Mouse (Mus musculus): ENCODE data around the gene Pomt1. TPM values are rescaled to one million over a fixed set of nuclear protein-coding genes. Genes with fewer than 3 reads are reported as not detected.

Pomt1 gene
- total and polyA plus RNA-seq, 3 experiments, result 13.6 to 16.7 (median 16.0) TPM

DNA sequence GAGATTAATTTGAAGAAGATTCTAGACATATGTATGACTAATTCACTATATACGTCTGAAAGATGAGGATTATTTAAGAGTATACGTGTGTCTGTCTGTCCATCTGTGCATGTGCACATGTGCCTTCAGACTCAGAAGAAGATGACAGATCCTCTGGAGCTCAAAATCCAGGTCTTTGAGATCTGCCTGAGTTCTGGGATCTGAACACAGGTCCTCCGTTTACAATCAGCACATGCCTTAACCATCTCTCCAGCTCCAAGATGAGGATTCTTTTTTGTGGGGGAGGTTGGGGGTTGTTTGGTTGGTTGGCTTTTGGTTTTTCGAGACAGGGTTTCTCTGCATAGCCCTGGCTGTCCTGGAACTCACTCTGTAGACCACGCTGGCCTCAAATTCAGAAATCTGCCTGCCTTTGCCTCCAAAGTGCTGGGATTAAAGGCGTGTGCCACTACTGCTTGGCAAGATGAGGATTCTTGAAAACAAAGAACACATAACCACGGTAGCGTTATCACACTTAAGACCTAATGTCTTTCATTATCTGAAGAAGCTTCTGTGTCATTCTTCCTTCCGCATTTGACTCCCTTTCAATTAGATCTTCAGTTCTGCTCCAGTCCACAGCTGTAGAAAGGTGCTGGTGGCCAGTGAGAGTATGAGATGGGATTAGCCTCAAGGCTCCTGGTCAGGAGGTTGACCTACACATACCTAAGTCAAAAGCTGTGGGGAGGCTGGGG is 2.5 kb downstream of the Pomt1 start:
- no peaks in the 10 kb centered on the region for H3K9me3 ChIP-seq (replicated peaks; ENCODE audit: low read length)
- in situ Hi-C loops (cut with MboI; ENCODE audit: low pct_ligation_motif_present, low pct_unique_long_range_greater_than_20kb, low sequenced_read_pairs), result no loop called here
- no peak overlapping the region for H3K27ac ChIP-seq (ENCODE audit: insufficient read depth, low read depth)
- TF ChIP-seq USF1 (IDR thresholded peaks at IDR 0.05; ENCODE audit: low read depth, low read length), result no peak
- no peak for TF ChIP-seq RAD21 (IDR thresholded peaks at IDR 0.05; ENCODE audit: low read depth, low read length)
- TF ChIP-seq SMC3 (IDR thresholded peaks at IDR 0.05; ENCODE audit: low read depth, low read length), result no peak
- no peak for TF ChIP-seq CTCF (conservative IDR thresholded peaks at IDR 0.05 in 1 of 2, IDR thresholded peaks at IDR 0.05 in 1 of 2; ENCODE audit: low read depth in 2 of 2, low read length in 2 of 2)
- no peak for TF ChIP-seq ELF1 (IDR thresholded peaks at IDR 0.05; ENCODE audit: low read depth, low read length)
- TF ChIP-seq GABPA (IDR thresholded peaks at IDR 0.05; ENCODE audit: insufficient replicate concordance, low read depth, low read length), result no peak
- no peak for TF ChIP-seq MYC (IDR thresholded peaks at IDR 0.05; ENCODE audit: low read depth, low read length)
- no peak for TF ChIP-seq RCOR1 (conservative IDR thresholded peaks at IDR 0.05; ENCODE audit: low read depth, low read length)
- no peak for TF ChIP-seq ZMIZ1 (IDR thresholded peaks at IDR 0.05; ENCODE audit: low read depth, low read length)
- TF ChIP-seq SIN3A (IDR thresholded peaks at IDR 0.05; ENCODE audit: low read length), result no peak
- no peak for TF ChIP-seq ZC3H11A (IDR thresholded peaks at IDR 0.05; ENCODE audit: low read depth, low read length)
- TF ChIP-seq CHD1 (IDR thresholded peaks at IDR 0.05; ENCODE audit: low read depth, low read length), result no peak
- no peak for TF ChIP-seq TBP (conservative IDR thresholded peaks at IDR 0.05; ENCODE audit: low read depth, low read length)
- TF ChIP-seq ETS1 (conservative IDR thresholded peaks at IDR 0.05; ENCODE audit: low read depth, low read length), result no peak
- TF ChIP-seq MEF2A (IDR thresholded peaks at IDR 0.05; ENCODE audit: borderline replicate concordance, low read depth, low read length), result no peak
- no peak for TF ChIP-seq HCFC1 (IDR thresholded peaks at IDR 0.05; ENCODE audit: low read depth, low read length)
- no peak for TF ChIP-seq NELFE (IDR thresholded peaks at IDR 0.05; ENCODE audit: low read depth, low read length)
- H3K79me2 ChIP-seq (replicated peaks; ENCODE audit: control insufficient read depth, extremely low read depth, insufficient read depth, poor library complexity, severe bottlenecking), result 0 out of 2 replicates have a peak, but pooled peaks cover 2% of the 10 kb centered on the region
- H3K27me3 ChIP-seq (replicated peaks), result no peaks in the 10 kb centered on the region
- H3K4me2 ChIP-seq (ENCODE audit: insufficient read depth, low read depth, poor library complexity, severe bottlenecking), result no peak overlapping the region
- H3K9ac ChIP-seq (ENCODE audit: insufficient read depth, low read depth), result no peak overlapping the region
- DNase-seq (ENCODE audit: extremely low read depth), result no peak
- dilution Hi-C loops (cut with MboI; ENCODE audit: extremely low pct_ligation_motif_present, extremely low pct_unique_long_range_greater_than_20kb, low sequenced_read_pairs), result no loop called here
- no peak overlapping the region for H3K4me3 ChIP-seq (replicated peaks in 1 of 3; ENCODE audit: low read depth in 2 of 3, low read length in 2 of 3, poor library complexity in 1 of 3)
- peaks cover 4 to 22% of the 10 kb centered on the region in 2 experiments; a peak in 2 of 4 replicates for H3K4me1 ChIP-seq (ENCODE audit: control insufficient read depth in 1 of 2, insufficient read depth in 2 of 2)
- peaks cover 10 to 57% of the 10 kb centered on the region in 2 experiments for H3K36me3 ChIP-seq (replicated peaks in 1 of 2; ENCODE audit: control insufficient read depth in 1 of 2, insufficient read depth in 1 of 2, low read length in 1 of 2)

DNA sequence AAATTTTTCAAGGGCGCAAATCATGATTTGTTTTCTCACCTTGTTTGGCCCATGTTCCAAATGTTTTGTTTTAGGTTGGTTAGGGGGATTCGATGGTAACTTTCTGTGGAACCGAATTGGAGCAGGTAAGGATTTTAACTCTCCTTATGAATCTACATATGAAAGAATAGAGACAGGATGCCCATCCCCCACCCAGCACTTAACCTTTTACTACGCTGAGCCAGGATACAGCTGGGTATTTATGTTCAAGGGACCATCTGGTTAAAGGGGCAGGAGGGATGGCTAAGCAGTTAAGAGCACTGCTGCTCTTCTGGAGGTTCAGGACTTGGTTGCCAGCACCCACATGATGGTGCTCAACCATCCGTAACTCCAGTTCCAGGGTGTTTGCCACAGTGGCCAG is 4.2 kb downstream of the Pomt1 start:
- Histone ChIP-seq H3K4me3 (replicated peaks in 1 of 3; ENCODE audit: low read depth in 2 of 3, low read length in 2 of 3, poor library complexity in 1 of 3) (no peak overlapping the region), H3K4me1 (ENCODE audit: control insufficient read depth in 1 of 2, insufficient read depth in 2 of 2) (peaks cover 0 to 8% of the 10 kb centered on the region in 2 experiments; a peak in 2 of 4 replicates), H3K9ac (ENCODE audit: insufficient read depth, low read depth) (no peak overlapping the region), H3K9me3 (replicated peaks; ENCODE audit: low read length) (no peaks in the 10 kb centered on the region), H3K27ac (ENCODE audit: insufficient read depth, low read depth) (no peak overlapping the region), H3K79me2 (replicated peaks; ENCODE audit: control insufficient read depth, extremely low read depth, insufficient read depth, poor library complexity, severe bottlenecking) (no peaks in the 10 kb centered on the region), H3K27me3 (replicated peaks) (no peaks in the 10 kb centered on the region), H3K4me2 (ENCODE audit: insufficient read depth, low read depth, poor library complexity, severe bottlenecking) (no peak overlapping the region), H3K36me3 (replicated peaks in 1 of 2; ENCODE audit: control insufficient read depth in 1 of 2, insufficient read depth in 1 of 2, low read length in 1 of 2) (peaks cover 22 to 63% of the 10 kb centered on the region in 2 experiments)
- no peak for DNase-seq (ENCODE audit: extremely low read depth)
- in situ Hi-C loops (cut with MboI; ENCODE audit: low pct_ligation_motif_present, low pct_unique_long_range_greater_than_20kb, low sequenced_read_pairs) (no loop called here), dilution Hi-C loops (cut with MboI; ENCODE audit: extremely low pct_ligation_motif_present, extremely low pct_unique_long_range_greater_than_20kb, low sequenced_read_pairs) (no loop called here)
- no peak for TF ChIP-seq NELFE (IDR thresholded peaks at IDR 0.05; ENCODE audit: low read depth, low read length)
- no peak for TF ChIP-seq TCF12 (IDR thresholded peaks at IDR 0.05; ENCODE audit: low read depth, low read length)
- TF ChIP-seq HCFC1 (IDR thresholded peaks at IDR 0.05; ENCODE audit: low read depth, low read length), result no peak
- TF ChIP-seq TBP (conservative IDR thresholded peaks at IDR 0.05; ENCODE audit: low read depth, low read length), result no peak
- TF ChIP-seq MAFK (IDR thresholded peaks at IDR 0.05; ENCODE audit: insufficient replicate concordance, low read length), result no peak
- no peak for TF ChIP-seq RAD21 (IDR thresholded peaks at IDR 0.05; ENCODE audit: low read depth, low read length)
- no peak for TF ChIP-seq POLR2AphosphoS2 (IDR thresholded peaks at IDR 0.05; ENCODE audit: low read depth, low read length)
- no peak for TF ChIP-seq MEF2A (IDR thresholded peaks at IDR 0.05; ENCODE audit: borderline replicate concordance, low read depth, low read length)
- TF ChIP-seq UBTF (IDR thresholded peaks at IDR 0.05; ENCODE audit: low read depth, low read length), result no peak
- no peak for TF ChIP-seq PAX5 (IDR thresholded peaks at IDR 0.05; ENCODE audit: low read length)
- no peak for TF ChIP-seq MAZ (IDR thresholded peaks at IDR 0.05; ENCODE audit: low read depth, low read length)
- TF ChIP-seq USF1 (IDR thresholded peaks at IDR 0.05; ENCODE audit: low read depth, low read length), result no peak
- no peak for TF ChIP-seq MXI1 (IDR thresholded peaks at IDR 0.05; ENCODE audit: low read depth, low read length)
- no peak for TF ChIP-seq JUND (conservative IDR thresholded peaks at IDR 0.05; ENCODE audit: low read depth, low read length)
- no peak for TF ChIP-seq CTCF (conservative IDR thresholded peaks at IDR 0.05 in 1 of 2, IDR thresholded peaks at IDR 0.05 in 1 of 2; ENCODE audit: low read depth in 2 of 2, low read length in 2 of 2)
- no peak for TF ChIP-seq CHD1 (IDR thresholded peaks at IDR 0.05; ENCODE audit: low read depth, low read length)
- TF ChIP-seq GABPA (IDR thresholded peaks at IDR 0.05; ENCODE audit: insufficient replicate concordance, low read depth, low read length), result no peak
- no peak for TF ChIP-seq CHD2 (IDR thresholded peaks at IDR 0.05; ENCODE audit: low read length)
- TF ChIP-seq BHLHE40 (IDR thresholded peaks at IDR 0.05; ENCODE audit: low read depth, low read length), result no peak
- TF ChIP-seq ZC3H11A (IDR thresholded peaks at IDR 0.05; ENCODE audit: low read depth, low read length), result no peak

Data from CH12.LX (cell line).